Mouse (Mus musculus) cerebellum, postnatal 14 days (tissue): ENCODE results near the gene Slc24a2.

Source experiments
- DNase-seq, 2 experiments: peaks; one replicate each; pipeline ENCODE4 v3.0.0; 2021; ENCODE audit warnings: mixed read lengths in 2 of 2

The Slc24a2 gene

DNA sequence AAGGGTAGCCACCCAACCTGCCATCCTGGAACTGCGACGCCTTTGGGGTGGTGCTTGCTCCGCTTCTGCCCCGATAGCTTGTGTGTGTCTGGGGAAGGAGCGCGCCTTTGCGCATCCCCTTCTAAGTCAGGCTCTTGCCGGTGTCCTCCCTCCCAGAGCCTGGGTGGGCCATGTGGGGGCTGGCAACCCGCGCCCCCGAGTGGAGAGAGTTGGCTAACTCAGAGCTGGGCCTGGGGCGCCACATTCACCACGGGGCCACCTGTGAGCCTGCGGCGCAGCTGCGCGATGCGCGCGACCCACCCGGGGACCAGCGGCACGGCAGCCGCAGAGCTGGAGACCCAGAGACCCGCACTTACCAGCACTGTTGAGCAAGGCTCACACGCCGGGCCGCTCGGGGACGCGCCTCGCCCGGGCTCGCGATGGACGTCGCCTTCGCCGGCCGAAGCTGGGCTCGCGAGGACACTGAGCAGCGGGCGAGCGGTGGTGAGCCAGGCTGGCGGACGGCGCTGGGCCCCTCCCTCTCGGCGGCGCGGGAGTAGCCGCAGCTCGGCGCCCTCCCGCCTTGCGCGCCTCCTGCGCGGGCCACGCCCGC, at the start of gene Slc24a2:
TSS of gene Slc24a2 (minus strand) at position 518 of the 592 bp plus-strand sequence.
- DNase-seq, result peak; percentile 80 to 88

- DNase-seq, result peak; percentile 5 to 7
These were observed 44.5 kb upstream of the Slc24a2 start for GRCm38 (mm10) chr4:87274825-87275224.

DNA sequence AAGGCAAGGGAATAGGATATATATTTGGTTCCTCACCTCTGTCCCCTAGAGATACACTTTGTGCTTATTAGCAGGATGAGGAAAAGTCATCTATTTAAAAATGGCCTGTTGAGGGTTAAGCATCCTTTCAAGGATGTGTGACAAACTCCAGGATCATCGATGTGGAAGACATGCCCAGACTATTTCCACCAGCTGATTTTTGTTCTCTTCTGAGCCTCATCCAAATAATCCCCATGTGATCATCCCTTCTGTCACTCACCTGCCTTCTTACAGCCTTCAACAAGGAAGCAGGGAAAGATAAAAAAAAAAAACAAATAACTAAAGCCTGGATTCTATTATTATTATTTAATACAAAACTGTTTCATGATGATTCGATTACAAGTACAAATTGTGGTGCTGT, 44.0 kb upstream of the Slc24a2 start:
- peak; percentile 18 to 58 for DNase-seq

- DNase-seq, result no peak
These were observed 43.2 kb upstream of the Slc24a2 start for GRCm38 (mm10) chr4:87273476-87273875.

- peak; percentile 36 to 52 for DNase-seq
These were observed 885 bp downstream of the Slc24a2 start for GRCm38 (mm10) chr4:87229224-87229959.

DNA sequence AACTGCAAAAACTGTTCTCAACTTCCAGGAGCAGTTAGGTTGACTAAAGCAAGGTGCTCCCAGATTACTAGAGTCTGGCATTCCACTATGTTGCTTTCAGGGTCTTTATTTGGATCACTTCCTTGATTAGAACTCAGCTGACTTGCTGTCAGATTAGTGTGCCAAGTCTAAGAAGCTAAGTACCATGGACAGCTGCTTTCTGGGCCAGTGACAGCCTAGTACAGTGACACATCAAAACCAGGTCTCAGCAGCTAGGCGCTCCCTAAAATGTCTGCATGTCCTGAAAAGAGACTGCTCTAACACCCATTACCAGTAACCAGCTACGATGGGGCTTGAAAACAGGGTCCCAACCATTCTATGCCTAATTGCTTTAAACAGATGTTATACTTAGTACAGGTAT, 8.7 kb downstream of the Slc24a2 start:
- DNase-seq, result peak in 1 of 2 experiments; percentile 30

DNA sequence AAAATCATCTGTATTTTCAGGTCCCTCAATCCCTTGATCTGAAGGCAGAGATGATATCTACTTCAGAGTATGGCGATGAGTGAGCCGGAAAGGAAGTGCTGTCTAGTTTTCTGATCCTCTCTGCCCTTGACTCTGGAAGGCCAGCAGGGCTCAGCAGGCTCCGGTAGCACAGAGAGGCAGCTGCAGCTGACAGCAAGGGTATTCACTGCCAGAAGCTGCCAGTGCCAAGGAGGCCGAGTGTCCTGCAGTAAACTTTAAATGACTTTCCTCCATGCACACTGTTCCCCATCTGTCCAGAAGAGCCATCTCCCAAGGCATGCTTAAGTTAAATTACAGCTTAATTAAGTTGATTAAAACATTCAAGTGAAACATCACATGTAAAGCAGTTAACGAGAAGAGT, 12.1 kb downstream of the Slc24a2 start:
- DNase-seq, result peak; percentile 77 to 81

GRCm38 (mm10) chr4:87211344-87211978, 18.8 kb downstream of the Slc24a2 start:
- no peak for DNase-seq

GRCm38 (mm10) chr4:87210533-87210932, 19.7 kb downstream of the Slc24a2 start:
- DNase-seq, result peak in 1 of 2 experiments; percentile 40

DNA sequence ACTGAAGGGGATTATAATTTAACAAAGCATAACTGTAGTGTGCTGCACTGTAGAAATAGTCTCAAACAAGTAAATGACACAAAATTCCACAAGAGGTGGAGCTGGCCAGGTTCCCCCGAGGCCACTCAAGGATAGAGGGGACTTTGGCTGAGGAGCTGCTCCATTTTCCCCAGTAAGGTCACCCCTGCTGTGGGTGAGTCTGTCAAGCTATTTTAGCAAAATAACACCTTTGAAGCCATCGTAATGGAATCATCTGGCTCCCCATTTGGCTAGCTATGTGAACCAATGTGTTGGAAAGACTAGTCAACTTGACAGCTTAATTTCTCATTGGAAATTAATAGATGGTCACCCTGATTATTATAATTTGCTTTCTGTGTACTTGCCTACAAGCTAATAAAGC, 28.2 kb downstream of the Slc24a2 start:
- DNase-seq, result peak; percentile 86

DNA sequence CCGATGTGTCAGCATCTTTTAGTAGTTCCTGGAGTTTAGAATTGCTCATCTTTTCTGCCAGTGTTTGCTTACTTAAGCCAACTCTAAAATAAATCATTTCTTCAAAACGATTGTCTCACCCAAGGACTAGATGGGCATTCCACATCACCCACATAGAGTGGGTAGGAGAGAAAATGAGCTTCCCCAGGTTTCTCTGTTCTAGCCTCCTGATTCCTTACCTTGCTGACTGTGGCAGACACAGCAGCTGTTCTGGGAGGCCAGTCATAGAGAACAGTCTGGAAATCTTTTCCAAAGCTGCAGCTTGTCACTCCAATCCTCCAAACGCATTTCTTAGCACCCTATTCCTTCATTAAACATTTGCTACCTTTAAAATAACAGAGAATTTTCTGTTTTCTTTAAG, 29.0 kb downstream of the Slc24a2 start:
- DNase-seq, result no peak

GRCm38 (mm10) chr4:87184147-87184930, 45.9 kb downstream of the Slc24a2 start:
- DNase-seq, result no peak

DNA sequence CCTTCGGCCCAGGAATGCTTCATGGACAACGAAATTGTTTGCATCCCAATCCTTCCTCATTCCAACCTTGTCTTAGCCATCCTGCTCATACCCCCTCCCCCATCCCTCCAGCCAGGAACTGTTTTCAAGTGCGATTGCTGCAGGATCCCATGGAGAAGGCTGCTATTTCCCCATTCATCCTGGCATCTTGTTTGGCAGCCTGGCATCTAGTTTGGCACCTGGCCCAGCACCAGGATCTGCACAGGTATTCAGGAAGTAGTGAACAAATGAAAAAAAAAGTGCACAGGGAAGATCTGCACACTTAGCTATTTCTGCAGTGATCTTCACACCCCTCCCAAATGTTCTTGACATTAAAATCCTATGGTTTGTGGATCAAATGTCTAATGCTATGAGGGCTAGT, 53.2 kb downstream of the Slc24a2 start:
- DNase-seq, result peak; percentile 64 to 76

- DNase-seq, result no peak
These were observed 66.3 kb downstream of the Slc24a2 start for GRCm38 (mm10) chr4:87163945-87164344.

DNA sequence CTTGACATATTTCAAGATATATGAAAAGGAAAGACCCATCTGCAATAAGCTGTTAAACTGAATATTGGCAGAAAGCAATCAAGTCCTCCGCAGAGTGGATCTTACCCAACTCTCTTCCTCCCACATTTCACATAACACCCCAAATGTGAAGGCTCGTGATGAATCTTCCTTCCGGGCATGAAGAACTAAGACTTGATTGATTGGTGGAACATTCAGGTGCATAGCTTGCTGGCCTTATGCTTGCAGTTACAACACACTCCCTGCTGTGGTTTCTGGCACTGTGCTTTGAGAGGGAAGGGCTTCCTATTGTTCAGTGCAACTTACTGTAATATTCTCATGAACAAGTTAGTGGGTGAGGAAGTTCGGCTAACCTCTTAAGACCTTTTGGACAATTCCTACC, 72.2 kb downstream of the Slc24a2 start:
- no peak for DNase-seq

- DNase-seq, result no peak
These were observed 78.3 kb downstream of the Slc24a2 start for GRCm38 (mm10) chr4:87151990-87152389.

GRCm38 (mm10) chr4:87149584-87149983, 80.7 kb downstream of the Slc24a2 start:
- DNase-seq, result no peak

- peak; percentile 43 to 58 for DNase-seq
These were observed 88.5 kb downstream of the Slc24a2 start for GRCm38 (mm10) chr4:87141590-87142365.

DNA sequence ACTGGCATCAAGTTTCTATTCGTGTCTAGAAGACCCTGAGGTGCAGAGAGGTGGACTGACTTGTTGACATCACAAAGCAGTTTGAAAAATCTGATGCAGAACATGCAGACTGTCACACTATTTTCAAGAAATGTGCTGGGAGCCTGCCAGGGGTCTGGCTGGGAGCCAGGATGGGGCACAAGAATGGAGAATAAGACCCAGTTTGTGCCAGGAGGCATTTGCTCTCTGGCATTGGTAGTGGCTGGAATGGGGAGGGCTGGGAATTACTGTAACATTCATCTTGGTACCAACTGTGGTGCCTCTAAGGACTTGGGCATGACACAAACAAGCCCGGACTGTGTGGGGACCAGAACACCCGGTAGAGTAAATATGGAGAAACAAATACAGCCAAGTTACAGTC, 89.4 kb downstream of the Slc24a2 start:
- peak; percentile 68 to 77 for DNase-seq

DNA sequence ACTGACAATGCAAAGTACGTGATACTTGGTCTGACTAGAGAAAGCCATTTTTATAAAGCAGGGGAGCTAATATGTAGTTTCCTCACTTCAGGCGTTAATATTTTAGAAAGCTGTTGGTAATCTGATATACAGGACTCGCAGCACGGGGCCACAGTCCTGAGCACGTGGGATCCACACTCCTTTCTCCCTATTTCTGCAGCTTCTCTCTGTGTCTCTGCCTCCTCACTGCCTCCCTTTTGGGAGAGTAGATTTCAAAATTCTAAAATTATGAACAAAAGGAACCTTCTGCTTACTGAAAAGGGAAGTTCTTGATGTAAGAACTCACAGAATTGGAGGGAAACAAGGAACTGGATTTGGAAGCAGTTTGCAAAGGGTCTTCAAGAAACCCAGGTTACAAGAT, 97.8 kb downstream of the Slc24a2 start:
- no peak for DNase-seq

GRCm38 (mm10) chr4:87126756-87127155, 103.5 kb downstream of the Slc24a2 start:
- no peak for DNase-seq

GRCm38 (mm10) chr4:87119758-87120157, 110.5 kb downstream of the Slc24a2 start:
- peak; percentile 18 to 25 for DNase-seq
